Mouse (Mus musculus): Measurements from ENCODE around the gene Th. TPM values are rescaled to one million over a fixed set of nuclear protein-coding genes. Genes with fewer than 3 reads are reported as not detected.

The Th gene
- polyA plus RNA-seq, 1 experiment from 2014 or later, result 18.7 TPM

DNA sequence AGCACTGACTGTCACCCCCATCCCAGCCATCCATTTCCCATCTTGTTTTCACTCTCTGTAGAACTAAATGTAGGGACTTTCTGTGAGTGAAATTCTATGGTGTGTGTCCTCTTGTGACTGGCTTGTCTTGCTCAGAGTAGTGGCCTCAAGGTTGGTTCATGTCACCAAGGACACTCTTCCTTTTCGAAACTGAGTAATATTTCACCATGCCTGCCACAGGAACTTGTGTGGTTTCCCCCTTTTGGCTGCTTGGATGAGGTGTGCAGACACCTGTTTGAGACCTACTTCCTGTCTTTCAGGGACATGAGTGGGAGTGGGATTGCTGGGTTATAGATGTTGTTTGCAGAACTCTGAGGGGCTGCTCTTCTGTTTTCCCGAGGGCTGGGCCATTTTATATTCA is 20.8 kb downstream of the Th start:
- Histone ChIP-seq H3K27me3 (ENCODE audit: control insufficient read depth, insufficient read depth, low read length) (no peaks in the 10 kb centered on the region), H3K4me1 (replicated peaks; ENCODE audit: control insufficient read depth, insufficient read depth, low read length) (no peaks in the 10 kb centered on the region), H3K9me3 (ENCODE audit: control insufficient read depth, low read length) (no peaks in the 10 kb centered on the region), H3K4me3 (ENCODE audit: low read depth, low read length) (no peak overlapping the region), H3K9ac (ENCODE audit: low read length) (no peak overlapping the region), H3K27ac (ENCODE audit: low read depth, low read length) (no peak overlapping the region), H3K4me2 (ENCODE audit: low read depth, low read length, severe bottlenecking) (no peak overlapping the region), H3K36me3 (ENCODE audit: control insufficient read depth, insufficient read depth, low read length) (no peaks in the 10 kb centered on the region)
- DNase-seq (ENCODE audit: low spot score) (no peak), ATAC-seq (replicated peaks; ENCODE audit: low FRiP score) (no peak)
- WGBS, result 86% methylated on average over 2 of the region's 2 CpGs

GRCm38 (mm10) chr7:142909622-142910021 is 21.3 kb downstream of the Th start:
- no peak for ATAC-seq (replicated peaks; ENCODE audit: low FRiP score)

GRCm38 (mm10) chr7:142905606-142906005 is 25.3 kb downstream of the Th start:
- ATAC-seq (replicated peaks; ENCODE audit: low FRiP score) (no peak), DNase-seq (ENCODE audit: low spot score) (no peak)
- no peaks in the 10 kb centered on the region for H3K36me3 ChIP-seq (ENCODE audit: control insufficient read depth, insufficient read depth, low read length)
- no peak overlapping the region for H3K4me3 ChIP-seq (ENCODE audit: low read depth, low read length)
- no peak overlapping the region for H3K27ac ChIP-seq (ENCODE audit: low read depth, low read length)
- no peak overlapping the region for H3K4me2 ChIP-seq (ENCODE audit: low read depth, low read length, severe bottlenecking)
- H3K9me3 ChIP-seq (ENCODE audit: control insufficient read depth, low read length), result no peaks in the 10 kb centered on the region
- H3K9ac ChIP-seq (ENCODE audit: low read length), result no peak overlapping the region
- peaks cover 13% of the 10 kb centered on the region; the same call in 1 of the 2 replicates for H3K4me1 ChIP-seq (replicated peaks; ENCODE audit: control insufficient read depth, insufficient read depth, low read length)
- H3K27me3 ChIP-seq (ENCODE audit: control insufficient read depth, insufficient read depth, low read length), result no peaks in the 10 kb centered on the region
- WGBS, result 70% methylated on average over 5 of the region's 5 CpGs

More at GRCm38 (mm10) chr7:142909622-142910021, 21.3 kb downstream of the Th start:
- Histone ChIP-seq H3K9ac (ENCODE audit: low read length) (no peak overlapping the region), H3K4me3 (ENCODE audit: low read depth, low read length) (no peak overlapping the region), H3K36me3 (ENCODE audit: control insufficient read depth, insufficient read depth, low read length) (no peaks in the 10 kb centered on the region), H3K27ac (ENCODE audit: low read depth, low read length) (no peak overlapping the region), H3K4me2 (ENCODE audit: low read depth, low read length, severe bottlenecking) (no peak overlapping the region), H3K27me3 (ENCODE audit: control insufficient read depth, insufficient read depth, low read length) (no peaks in the 10 kb centered on the region), H3K4me1 (replicated peaks; ENCODE audit: control insufficient read depth, insufficient read depth, low read length) (0 out of 2 replicates have a peak, but pooled peaks cover 2% of the 10 kb centered on the region), H3K9me3 (ENCODE audit: control insufficient read depth, low read length) (no peaks in the 10 kb centered on the region)
- no peak for DNase-seq (ENCODE audit: low spot score)
- 26% methylated on average over 2 of the region's 2 CpGs for WGBS

- peak overlapping the region; percentile 47; the same call in 1 of the 2 replicates for H3K27ac ChIP-seq (ENCODE audit: low read depth, low read length)
- peaks cover 13% of the 10 kb centered on the region; the same call in 1 of the 2 replicates for H3K4me1 ChIP-seq (replicated peaks; ENCODE audit: control insufficient read depth, insufficient read depth, low read length)
- no peak overlapping the region for H3K4me3 ChIP-seq (ENCODE audit: low read depth, low read length)
- DNase-seq (ENCODE audit: low spot score) (no peak), ATAC-seq (replicated peaks; ENCODE audit: low FRiP score) (no peak; the same call in 1 of the 2 replicates)
- H3K4me2 ChIP-seq (ENCODE audit: low read depth, low read length, severe bottlenecking), result no peak overlapping the region
- H3K9ac ChIP-seq (ENCODE audit: low read length), result no peak overlapping the region
- no peaks in the 10 kb centered on the region for H3K27me3 ChIP-seq (ENCODE audit: control insufficient read depth, insufficient read depth, low read length)
- no peaks in the 10 kb centered on the region for H3K9me3 ChIP-seq (ENCODE audit: control insufficient read depth, low read length)
- WGBS, result 36% methylated on average over 7 of the region's 7 CpGs
- H3K36me3 ChIP-seq (ENCODE audit: control insufficient read depth, insufficient read depth, low read length), result no peaks in the 10 kb centered on the region
Observed at GRCm38 (mm10) chr7:142904331-142904730, 26.6 kb downstream of the Th start.

DNA sequence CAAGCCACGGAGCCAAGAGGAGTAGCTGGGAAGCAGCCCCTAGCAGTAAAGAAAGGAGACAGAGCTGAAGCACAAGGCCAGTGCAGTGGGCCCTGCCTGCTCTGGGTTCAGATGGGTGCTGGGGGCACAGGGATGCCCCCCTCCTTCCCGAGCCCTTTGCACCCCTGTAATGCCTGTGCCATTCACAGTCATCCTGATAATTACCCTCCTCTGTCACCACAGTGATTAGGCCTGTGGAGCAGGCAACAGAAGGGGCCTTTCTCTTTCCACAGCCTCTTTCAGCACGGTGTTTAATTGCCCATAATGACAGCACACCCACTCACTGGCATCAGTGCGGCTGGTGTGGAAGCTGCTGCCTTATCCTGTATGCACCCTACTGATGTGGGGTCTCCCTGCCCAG is 28.0 kb downstream of the Th start:
- Histone ChIP-seq H3K4me3 (ENCODE audit: low read depth, low read length) (no peak overlapping the region), H3K27ac (ENCODE audit: low read depth, low read length) (peak overlapping the region; percentile 75), H3K9me3 (ENCODE audit: control insufficient read depth, low read length) (no peaks in the 10 kb centered on the region), H3K4me1 (replicated peaks; ENCODE audit: control insufficient read depth, insufficient read depth, low read length) (peaks cover 16% of the 10 kb centered on the region; the same call in 1 of the 2 replicates), H3K27me3 (ENCODE audit: control insufficient read depth, insufficient read depth, low read length) (no peaks in the 10 kb centered on the region), H3K9ac (ENCODE audit: low read length) (peak overlapping the region; percentile 21), H3K4me2 (ENCODE audit: low read depth, low read length, severe bottlenecking) (no peak overlapping the region), H3K36me3 (ENCODE audit: control insufficient read depth, insufficient read depth, low read length) (no peaks in the 10 kb centered on the region)
- 6% methylated on average over 4 of the region's 4 CpGs for WGBS
- DNase-seq (ENCODE audit: low spot score), result peak; percentile 65
- peak; percentile 84 for ATAC-seq (replicated peaks; ENCODE audit: low FRiP score)

- no peak overlapping the region for H3K9ac ChIP-seq (ENCODE audit: low read length)
- H3K27me3 ChIP-seq (ENCODE audit: control insufficient read depth, insufficient read depth, low read length), result no peaks in the 10 kb centered on the region
- no peak overlapping the region for H3K27ac ChIP-seq (ENCODE audit: low read depth, low read length)
- DNase-seq (ENCODE audit: low spot score), result no peak
- 72% methylated on average over 7 of the region's 7 CpGs for WGBS
- H3K9me3 ChIP-seq (ENCODE audit: control insufficient read depth, low read length), result no peaks in the 10 kb centered on the region
- H3K4me2 ChIP-seq (ENCODE audit: low read depth, low read length, severe bottlenecking), result no peak overlapping the region
- H3K4me1 ChIP-seq (replicated peaks; ENCODE audit: control insufficient read depth, insufficient read depth, low read length), result peaks cover 16% of the 10 kb centered on the region; the same call in 1 of the 2 replicates
- no peak overlapping the region for H3K4me3 ChIP-seq (ENCODE audit: low read depth, low read length)
- ATAC-seq (replicated peaks; ENCODE audit: low FRiP score), result no peak
- H3K36me3 ChIP-seq (ENCODE audit: control insufficient read depth, insufficient read depth, low read length), result no peaks in the 10 kb centered on the region
Observed at GRCm38 (mm10) chr7:142901774-142902173, 29.2 kb downstream of the Th start.

DNA sequence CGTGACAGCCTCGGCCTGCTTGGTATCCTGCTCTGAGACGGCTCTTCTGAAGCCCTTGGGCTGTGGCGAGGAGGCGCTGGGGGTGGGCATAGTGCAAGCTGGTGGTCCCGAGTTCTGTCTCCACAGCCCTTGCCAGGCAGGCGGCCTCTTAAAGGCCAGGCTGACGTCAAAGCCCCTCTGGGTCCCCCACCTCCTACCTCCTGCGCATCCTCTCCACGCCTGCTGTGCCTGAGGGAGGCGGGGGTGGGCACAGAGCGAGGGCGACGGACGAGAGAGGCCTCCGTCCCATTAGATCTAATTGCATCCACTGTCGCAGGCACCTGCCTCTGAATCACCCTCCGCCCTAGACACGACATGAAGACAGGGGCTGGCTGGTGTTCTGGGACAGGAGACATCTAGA is 31.1 kb downstream of the Th start:
- WGBS, result 56% methylated on average over 19 of the region's 19 CpGs
- no peaks in the 10 kb centered on the region for H3K36me3 ChIP-seq (ENCODE audit: control insufficient read depth, insufficient read depth, low read length)
- no peaks in the 10 kb centered on the region for H3K27me3 ChIP-seq (ENCODE audit: control insufficient read depth, insufficient read depth, low read length)
- ATAC-seq (replicated peaks; ENCODE audit: low FRiP score) (no peak), DNase-seq (ENCODE audit: low spot score) (peak; percentile 49)
- no peak overlapping the region for H3K4me3 ChIP-seq (ENCODE audit: low read depth, low read length)
- H3K4me1 ChIP-seq (replicated peaks; ENCODE audit: control insufficient read depth, insufficient read depth, low read length), result peaks cover 16% of the 10 kb centered on the region; the same call in 1 of the 2 replicates
- H3K27ac ChIP-seq (ENCODE audit: low read depth, low read length), result no peak overlapping the region
- no peaks in the 10 kb centered on the region for H3K9me3 ChIP-seq (ENCODE audit: control insufficient read depth, low read length)
- H3K9ac ChIP-seq (ENCODE audit: low read length), result no peak overlapping the region
- H3K4me2 ChIP-seq (ENCODE audit: low read depth, low read length, severe bottlenecking), result no peak overlapping the region

DNA sequence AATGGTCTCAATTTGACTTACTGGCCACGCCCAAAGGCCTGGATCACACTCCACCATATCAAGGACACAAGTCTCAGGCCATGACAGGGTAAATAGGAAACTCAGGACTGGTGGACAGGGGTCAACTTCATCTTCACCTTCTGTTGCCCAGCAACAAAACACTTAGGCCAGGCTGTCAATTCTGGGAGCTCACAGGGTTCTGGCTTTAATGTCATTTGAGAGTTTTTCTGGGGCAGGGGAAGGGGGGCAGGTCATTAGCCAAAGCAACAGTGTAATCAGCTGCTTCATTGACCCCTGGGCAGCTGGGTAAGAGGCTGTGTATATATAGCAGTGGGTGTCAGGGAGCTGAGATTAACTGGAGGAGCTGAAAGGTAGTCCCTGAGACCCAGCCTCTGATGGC is 33.5 kb downstream of the Th start:
- H3K4me2 ChIP-seq (ENCODE audit: low read depth, low read length, severe bottlenecking), result no peak overlapping the region
- H3K4me1 ChIP-seq (replicated peaks; ENCODE audit: control insufficient read depth, insufficient read depth, low read length), result peaks cover 8% of the 10 kb centered on the region; the same call in 1 of the 2 replicates
- DNase-seq (ENCODE audit: low spot score) (peak; percentile 41), ATAC-seq (replicated peaks; ENCODE audit: low FRiP score) (no peak)
- no peak overlapping the region for H3K27ac ChIP-seq (ENCODE audit: low read depth, low read length)
- no peaks in the 10 kb centered on the region for H3K9me3 ChIP-seq (ENCODE audit: control insufficient read depth, low read length)
- H3K4me3 ChIP-seq (ENCODE audit: low read depth, low read length), result no peak overlapping the region
- H3K9ac ChIP-seq (ENCODE audit: low read length), result no peak overlapping the region
- no peaks in the 10 kb centered on the region for H3K27me3 ChIP-seq (ENCODE audit: control insufficient read depth, insufficient read depth, low read length)
- 59% methylated on average over 1 of the region's 1 CpGs for WGBS
- no peaks in the 10 kb centered on the region for H3K36me3 ChIP-seq (ENCODE audit: control insufficient read depth, insufficient read depth, low read length)

DNA sequence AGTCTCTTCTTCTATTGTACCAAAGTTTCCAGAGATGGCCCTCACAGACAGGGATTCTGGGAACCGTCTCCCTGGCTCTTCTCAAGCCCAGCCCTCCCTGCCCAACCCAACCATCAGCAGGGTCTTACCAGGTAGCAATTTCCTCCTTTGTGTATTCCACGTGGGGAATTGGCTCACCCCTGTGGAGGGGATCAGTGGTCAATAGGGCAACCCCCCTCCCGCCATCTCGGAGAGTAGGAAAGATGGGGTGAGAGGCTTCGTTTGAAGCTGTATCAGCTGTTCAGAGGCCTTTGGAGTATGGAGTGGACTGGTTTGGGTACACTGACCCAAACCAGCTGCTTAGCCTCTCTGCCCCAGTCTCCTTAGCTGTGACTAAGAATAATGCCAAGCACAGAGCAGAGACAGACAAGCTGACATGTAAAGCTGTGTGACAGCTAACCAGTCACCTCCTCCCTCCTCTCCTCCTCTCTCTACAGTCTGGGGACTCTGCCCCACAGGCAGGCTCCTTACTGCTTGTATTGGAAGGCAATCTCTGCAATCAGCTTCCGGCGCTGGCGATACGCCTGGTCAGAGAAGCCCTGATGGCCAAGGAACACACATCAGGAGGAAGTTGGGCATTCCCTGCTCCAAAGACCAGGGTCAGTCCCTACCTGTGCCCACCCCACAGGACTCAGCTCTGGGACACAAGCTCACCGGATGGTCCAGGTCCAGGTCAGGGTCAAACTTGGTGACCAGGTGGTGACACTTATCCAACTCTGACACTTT is 34.8 kb downstream of the Th start:
- no peaks in the 10 kb centered on the region for H3K27me3 ChIP-seq (ENCODE audit: control insufficient read depth, insufficient read depth, low read length)
- 66% methylated on average over 10 of the region's 10 CpGs for WGBS

More for the DNA sequence above, 34.8 kb downstream of the Th start:
- ATAC-seq (replicated peaks; ENCODE audit: low FRiP score) (no peak), DNase-seq (ENCODE audit: low spot score) (peak; percentile 9)
- Histone ChIP-seq H3K4me3 (ENCODE audit: low read depth, low read length) (no peak overlapping the region), H3K4me2 (ENCODE audit: low read depth, low read length, severe bottlenecking) (no peak overlapping the region), H3K9me3 (ENCODE audit: control insufficient read depth, low read length) (no peaks in the 10 kb centered on the region), H3K4me1 (replicated peaks; ENCODE audit: control insufficient read depth, insufficient read depth, low read length) (peaks cover 6% of the 10 kb centered on the region; the same call in 1 of the 2 replicates), H3K36me3 (ENCODE audit: control insufficient read depth, insufficient read depth, low read length) (no peaks in the 10 kb centered on the region), H3K27ac (ENCODE audit: low read depth, low read length) (no peak overlapping the region), H3K9ac (ENCODE audit: low read length) (no peak overlapping the region)

All from forebrain, embryonic 11.5 days (tissue).